Mouse (Mus musculus) lung, postnatal 0 days (tissue): ENCODE measurements around the gene Shb.

Experiments used
- CTCF ChIP-seq: IDR thresholded peaks from 2 replicates; pipeline ENCODE4 v1.5.1; 2016; ENCODE audit warnings: antibody characterized with exemption, mild to moderate bottlenecking
- EP300 ChIP-seq: IDR thresholded peaks from 2 replicates; pipeline ENCODE4 v1.6.1; 2016; ENCODE audit warnings: antibody characterized with exemption, mild to moderate bottlenecking, control low read depth

- TF ChIP-seq CTCF: no peak
- no peak for TF ChIP-seq EP300
Measured at GRCm38 (mm10) chr4:45485024-45485423, 47.2 kb downstream of the Shb start.
